Mouse (Mus musculus): ENCODE data around the gene Chaf1a. TPM values are rescaled to one million over a fixed set of nuclear protein-coding genes. Genes with fewer than 3 reads are reported as not detected.
A peak's percentile ranks its signal among the peaks of the same experiment; 100 is the strongest.

Gene Chaf1a
- polyA plus RNA-seq, 1 experiment from 2014 or later = 30.0 TPM

- Histone ChIP-seq H3K9me3 (no peaks in the 10 kb centered on the region), H3K27me3 (ENCODE audit: insufficient read depth, poor library complexity, severe bottlenecking) (peaks cover 5% of the 10 kb centered on the region), H3K27ac (0 out of 2 replicates have a peak within 1 kb of the TSS, but pooled peaks have one; percentile 7), H3K4me1 (peaks cover 7% of the 10 kb centered on the region), H3K4me3 (no peak within 1 kb of the TSS), H3K36me3 (no peaks in the 10 kb centered on the region)
- no peak for DNase-seq (ENCODE audit: low spot score)
- 59% methylated on average over 10 of the region's 10 CpGs for WGBS
Observed at GRCm38 (mm10) chr17:56109219-56110051, 69.2 kb downstream of the Chaf1a start, which contains the start of gene Plin4. Plin4 (minus strand) TSS chr17:56109803.

- no peak for DNase-seq (ENCODE audit: low spot score)
- Histone ChIP-seq H3K36me3 (no peaks in the 10 kb centered on the region), H3K9me3 (no peaks in the 10 kb centered on the region), H3K4me3 (no peak overlapping the region), H3K27me3 (ENCODE audit: insufficient read depth, poor library complexity, severe bottlenecking) (peaks cover 7% of the 10 kb centered on the region), H3K4me1 (peaks cover 7% of the 10 kb centered on the region), H3K27ac (no peak overlapping the region)
- WGBS = 63% methylated on average over 4 of the region's 4 CpGs
Observed at GRCm38 (mm10) chr17:56110571-56110970, 70.3 kb downstream of the Chaf1a start.

- Histone ChIP-seq H3K36me3 (no peaks in the 10 kb centered on the region), H3K4me1 (peaks cover 7% of the 10 kb centered on the region), H3K9me3 (no peaks in the 10 kb centered on the region), H3K27me3 (ENCODE audit: insufficient read depth, poor library complexity, severe bottlenecking) (peaks cover 11% of the 10 kb centered on the region), H3K27ac (no peak overlapping the region), H3K4me3 (no peak overlapping the region)
- WGBS = 52% methylated on average over 1 of the region's 1 CpGs
- DNase-seq (ENCODE audit: low spot score) = no peak
Observed at GRCm38 (mm10) chr17:56111021-56111420, 70.8 kb downstream of the Chaf1a start.

GRCm38 (mm10) chr17:56111864-56112263 is 71.6 kb downstream of the Chaf1a start:
- peaks cover 20% of the 10 kb centered on the region for H3K27me3 ChIP-seq (ENCODE audit: insufficient read depth, poor library complexity, severe bottlenecking)

GRCm38 (mm10) chr17:56112743-56113142 is 72.5 kb downstream of the Chaf1a start:
- no peak overlapping the region for H3K27ac ChIP-seq
- H3K4me1 ChIP-seq = peaks cover 16% of the 10 kb centered on the region
- H3K9me3 ChIP-seq = no peaks in the 10 kb centered on the region
- no peak overlapping the region for H3K4me3 ChIP-seq
- H3K36me3 ChIP-seq = no peaks in the 10 kb centered on the region
- 55% methylated on average over 3 of the region's 3 CpGs for WGBS
- peaks cover 27% of the 10 kb centered on the region for H3K27me3 ChIP-seq (ENCODE audit: insufficient read depth, poor library complexity, severe bottlenecking)
- no peak for DNase-seq (ENCODE audit: low spot score)

More at GRCm38 (mm10) chr17:56111864-56112263, 71.6 kb downstream of the Chaf1a start:
- Histone ChIP-seq H3K36me3 (no peaks in the 10 kb centered on the region), H3K4me3 (no peak overlapping the region), H3K9me3 (no peaks in the 10 kb centered on the region), H3K4me1 (peaks cover 9% of the 10 kb centered on the region), H3K27ac (no peak overlapping the region)
- DNase-seq (ENCODE audit: low spot score) = no peak
- 47% methylated on average over 5 of the region's 5 CpGs for WGBS

GRCm38 (mm10) chr17:56116193-56116592 is 76.0 kb downstream of the Chaf1a start:
- H3K4me1 ChIP-seq = peaks cover 24% of the 10 kb centered on the region
- DNase-seq (ENCODE audit: low spot score) = no peak
- H3K4me3 ChIP-seq = no peak overlapping the region
- peaks cover 60% of the 10 kb centered on the region for H3K27me3 ChIP-seq (ENCODE audit: insufficient read depth, poor library complexity, severe bottlenecking)
- H3K27ac ChIP-seq = no peak overlapping the region
- H3K9me3 ChIP-seq = no peaks in the 10 kb centered on the region
- no peaks in the 10 kb centered on the region for H3K36me3 ChIP-seq
- whole genome bisulfite sequencing = 71% methylated on average over 10 of the region's 10 CpGs

- Histone ChIP-seq H3K4me1 (peaks cover 24% of the 10 kb centered on the region), H3K36me3 (no peaks in the 10 kb centered on the region), H3K27ac (no peak within 1 kb of the TSS), H3K9me3 (peaks cover 2% of the 10 kb centered on the region), H3K4me3 (peak within 1 kb of the TSS; percentile 54), H3K27me3 (ENCODE audit: insufficient read depth, poor library complexity, severe bottlenecking) (peaks cover 71% of the 10 kb centered on the region)
- 1% methylated on average over 27 of the region's 27 CpGs for WGBS
- peak; percentile 88 for DNase-seq (ENCODE audit: low spot score)
Observed at GRCm38 (mm10) chr17:56117251-56117710, 77.0 kb downstream of the Chaf1a start, which contains the start of gene Plin5. Plin5 (minus strand) TSS chr17:56117596.

GRCm38 (mm10) chr17:56119431-56119830 is 79.2 kb downstream of the Chaf1a start:
- no peak overlapping the region for H3K27ac ChIP-seq
- peaks cover 6% of the 10 kb centered on the region; the same call in 1 of the 2 replicates for H3K36me3 ChIP-seq
- peaks cover 12% of the 10 kb centered on the region for H3K9me3 ChIP-seq
- peaks cover 87% of the 10 kb centered on the region for H3K27me3 ChIP-seq (ENCODE audit: insufficient read depth, poor library complexity, severe bottlenecking)
- H3K4me3 ChIP-seq = peak overlapping the region; percentile 49
- no peak for DNase-seq (ENCODE audit: low spot score)
- 46% methylated on average over 12 of the region's 12 CpGs for WGBS
- H3K4me1 ChIP-seq = peaks cover 31% of the 10 kb centered on the region

- Histone ChIP-seq H3K36me3 (peaks cover 6% of the 10 kb centered on the region; the same call in 1 of the 2 replicates), H3K27me3 (ENCODE audit: insufficient read depth, poor library complexity, severe bottlenecking) (peaks cover 93% of the 10 kb centered on the region), H3K9me3 (peaks cover 12% of the 10 kb centered on the region), H3K4me3 (peak overlapping the region; percentile 49), H3K27ac (no peak overlapping the region), H3K4me1 (peaks cover 34% of the 10 kb centered on the region)
- no peak for DNase-seq (ENCODE audit: low spot score)
- WGBS = 6% methylated on average over 66 of the region's 66 CpGs
Observed at GRCm38 (mm10) chr17:56119981-56120880, 80.0 kb downstream of the Chaf1a start.

- peak within 1 kb of the TSS; percentile 49; the same call in 1 of the 2 replicates for H3K4me3 ChIP-seq
- WGBS = 65% methylated on average over 2 of the region's 2 CpGs
- DNase-seq (ENCODE audit: low spot score) = no peak
Observed at GRCm38 (mm10) chr17:56121826-56122225, 81.6 kb downstream of the Chaf1a start, which contains the start of gene Lrg1. Lrg1 (minus strand) TSS chr17:56122001.

More at GRCm38 (mm10) chr17:56121826-56122225, 81.6 kb downstream of the Chaf1a start, which contains the start of gene Lrg1:
- H3K27me3 ChIP-seq (ENCODE audit: insufficient read depth, poor library complexity, severe bottlenecking) = peaks cover 92% of the 10 kb centered on the region
- H3K4me1 ChIP-seq = peaks cover 33% of the 10 kb centered on the region
- no peak within 1 kb of the TSS for H3K27ac ChIP-seq
- peaks cover 12% of the 10 kb centered on the region for H3K9me3 ChIP-seq
- peaks cover 6% of the 10 kb centered on the region; the same call in 1 of the 2 replicates for H3K36me3 ChIP-seq
